30 mouse cellular contexts compared by ENCODE assay signal in the genomic region with DNA sequence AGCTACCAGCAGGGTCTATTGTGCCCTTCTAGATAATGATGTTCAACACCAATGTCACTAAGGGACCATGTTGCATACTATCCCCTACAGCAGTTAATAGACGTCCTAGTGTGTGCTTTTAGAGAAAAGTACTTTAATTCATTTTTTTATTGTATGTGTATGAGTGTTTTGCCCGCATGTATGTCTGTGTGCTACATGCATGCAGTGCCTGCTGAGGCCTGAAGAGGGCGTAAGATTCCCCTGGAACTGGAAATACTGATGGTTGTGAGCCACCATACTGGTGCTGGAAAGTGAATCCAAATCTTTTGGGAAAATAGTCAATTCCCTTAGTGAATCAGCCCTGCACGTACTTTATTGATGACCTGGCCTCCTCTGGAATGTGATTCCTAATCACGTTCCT.
DNase-seq lines count a peak whose midpoint lies in the region; ATAC-seq and TF ChIP-seq lines count a peak whose summit lies in the region.
"Had no signal": no experiment of that assay in that cellular context is flagged by ENCODE, and none has a peak within 500 bp of the region (broad histone marks: within the 10 kb centered on the region; RNA-seq: fewer than 3 reads in every experiment).

No protein-coding gene starts in this region.

- TF ChIP-seq POLR2A in MEL (IDR thresholded peaks at IDR 0.05; ENCODE audit: control insufficient read depth in 1 of 2, insufficient read depth in 1 of 2, low read depth in 1 of 2, low read length in 2 of 2, poor library complexity in 1 of 2): no peak

- WGBS in hindbrain, postnatal 0 days: 90% methylated on average over 5 of the region's 5 CpGs
- 85% methylated on average over 5 of the region's 5 CpGs for WGBS in hindbrain, embryonic 16.5 days
- WGBS in liver, postnatal 0 days (ENCODE audit: insufficient replicate concordance): 79% methylated on average over 5 of the region's 5 CpGs
- WGBS in stomach, postnatal 0 days: 83% methylated on average over 5 of the region's 5 CpGs

- H3K9ac ChIP-seq in hindbrain, postnatal 0 days (replicated peaks; ENCODE audit: low read length): no peak overlapping the region
- no peak overlapping the region for H3K9ac ChIP-seq in hindbrain, embryonic 16.5 days (ENCODE audit: low read depth, low read length)
- no peak overlapping the region for H3K9ac ChIP-seq in liver, postnatal 0 days (replicated peaks)
- no peak overlapping the region for H3K9ac ChIP-seq in MEL (ENCODE audit: control insufficient read depth, low read depth, low read length, poor library complexity, severe bottlenecking)
- H3K9ac ChIP-seq in stomach, postnatal 0 days (ENCODE audit: low read length): no peak overlapping the region
- H3K9ac ChIP-seq: embryonic facial prominence, embryonic 13.5 days; forebrain, embryonic 12.5 days; heart, embryonic 15.5 days; hindbrain, embryonic 13.5 days; limb, embryonic 15.5 days; neural tube, embryonic 13.5 days had no signal

- H3K4me3 ChIP-seq in hindbrain, postnatal 0 days (ENCODE audit: low read length): no peak overlapping the region
- H3K4me3 ChIP-seq in hindbrain, embryonic 16.5 days (ENCODE audit: low read length): no peak overlapping the region
- no peak overlapping the region for H3K4me3 ChIP-seq in liver, postnatal 0 days (ENCODE audit: low read depth, low read length)
- no peak overlapping the region for H3K4me3 ChIP-seq in MEL (ENCODE audit: control insufficient read depth in 1 of 2, insufficient read depth in 1 of 2, low read depth in 2 of 2, low read length in 2 of 2)
- H3K4me3 ChIP-seq in stomach, postnatal 0 days (ENCODE audit: low read depth, low read length): no peak overlapping the region
- H3K4me3 ChIP-seq: embryonic facial prominence, embryonic 13.5 days; erythroblast, embryonic 14.5 days; forebrain, embryonic 12.5 days; heart, embryonic 15.5 days; hindbrain, embryonic 13.5 days; limb, embryonic 15.5 days; myocyte; neural tube, embryonic 13.5 days had no signal

- TF ChIP-seq EP300 in liver, postnatal 0 days (IDR thresholded peaks at IDR 0.05; ENCODE audit: low read depth): no peak
- TF ChIP-seq EP300 in MEL (IDR thresholded peaks at IDR 0.05; ENCODE audit: low read depth in 1 of 2, low read length in 2 of 2): no peak
- TF ChIP-seq EP300 in stomach, postnatal 0 days (optimal IDR thresholded peaks at IDR 0.05): no peak

- no peak for DNase-seq in hindbrain, postnatal 0 days (ENCODE audit: low spot score)
- DNase-seq in liver, postnatal 0 days: no peak
- DNase-seq in liver (no peak), MEL (ENCODE audit: low read depth, low spot score) (no peak)
- DNase-seq in stomach, postnatal 0 days (ENCODE audit: low spot score): no peak
- no peak for DNase-seq in right cerebral cortex, postnatal 14 days
- DNase-seq: cerebellum, adult 18-20 months; cerebellum, postnatal 25 days; embryo, embryonic 11 days; gastrocnemius, postnatal 36 days; heart, postnatal 36 days; kidney, postnatal 36 days; layer of hippocampus, adult 9-11 months; left cerebral cortex, postnatal 4 days; lung, adult 18-20 months; lung, postnatal 36 days; retina, postnatal 1 day; thymus, adult 18-20 months; thymus, postnatal 4 days had no signal

- no peaks in the 10 kb centered on the region for H3K27me3 ChIP-seq in hindbrain, postnatal 0 days (ENCODE audit: insufficient read depth, low read length)
- H3K27me3 ChIP-seq in hindbrain, embryonic 16.5 days (replicated peaks; ENCODE audit: control insufficient read depth, insufficient read depth, low read length): no peaks in the 10 kb centered on the region
- H3K27me3 ChIP-seq in liver, postnatal 0 days (ENCODE audit: insufficient read depth, low read length): no peaks in the 10 kb centered on the region
- no peaks in the 10 kb centered on the region for H3K27me3 ChIP-seq in MEL (ENCODE audit: control insufficient read depth in 1 of 2, insufficient read depth in 2 of 2, low read length in 2 of 2)
- no peaks in the 10 kb centered on the region for H3K27me3 ChIP-seq in stomach, postnatal 0 days (ENCODE audit: control insufficient read depth, insufficient read depth, low read length)
- H3K27me3 ChIP-seq: embryonic facial prominence, embryonic 13.5 days; forebrain, embryonic 12.5 days; heart, embryonic 15.5 days; hindbrain, embryonic 13.5 days; limb, embryonic 15.5 days; neural tube, embryonic 13.5 days had no signal

- no peaks in the 10 kb centered on the region for H3K4me1 ChIP-seq in hindbrain, postnatal 0 days (ENCODE audit: insufficient read depth, low read length)
- no peaks in the 10 kb centered on the region for H3K4me1 ChIP-seq in hindbrain, embryonic 16.5 days (ENCODE audit: control insufficient read depth, insufficient read depth, low read depth, low read length)
- H3K4me1 ChIP-seq in liver, postnatal 0 days (ENCODE audit: insufficient read depth): 0 out of 2 replicates have a peak, but pooled peaks cover 2% of the 10 kb centered on the region
- H3K4me1 ChIP-seq in MEL (ENCODE audit: control insufficient read depth in 1 of 2, insufficient read depth in 2 of 2, low read length in 2 of 2): peaks cover 0 to 22% of the 10 kb centered on the region in 2 experiments; a peak in 3 of 4 replicates
- no peaks in the 10 kb centered on the region for H3K4me1 ChIP-seq in stomach, postnatal 0 days (replicated peaks; ENCODE audit: control insufficient read depth, insufficient read depth)
- H3K4me1 ChIP-seq: embryonic facial prominence, embryonic 13.5 days; forebrain, embryonic 12.5 days; heart, embryonic 15.5 days; limb, embryonic 15.5 days; neural tube, embryonic 13.5 days had no signal

- no peaks in the 10 kb centered on the region for H3K36me3 ChIP-seq in hindbrain, postnatal 0 days (ENCODE audit: insufficient read depth, low read length)
- no peaks in the 10 kb centered on the region for H3K36me3 ChIP-seq in hindbrain, embryonic 16.5 days (ENCODE audit: control insufficient read depth, insufficient read depth, low read length)
- H3K36me3 ChIP-seq in liver, postnatal 0 days (replicated peaks; ENCODE audit: insufficient read depth, low read length): no peaks in the 10 kb centered on the region
- H3K36me3 ChIP-seq in MEL (ENCODE audit: control insufficient read depth in 1 of 2, insufficient read depth in 2 of 2, low read length in 2 of 2): peaks cover 0 to 22% of the 10 kb centered on the region in 2 experiments; a peak in 2 of 4 replicates
- no peaks in the 10 kb centered on the region for H3K36me3 ChIP-seq in stomach, postnatal 0 days (ENCODE audit: control insufficient read depth, insufficient read depth, low read length)
- H3K36me3 ChIP-seq: embryonic facial prominence, embryonic 13.5 days; forebrain, embryonic 12.5 days; G1E; heart, embryonic 15.5 days; hindbrain, embryonic 13.5 days; limb, embryonic 15.5 days; neural tube, embryonic 13.5 days had no signal

- H3K27ac ChIP-seq in hindbrain, postnatal 0 days: no peak overlapping the region
- H3K27ac ChIP-seq in hindbrain, embryonic 16.5 days (ENCODE audit: low read depth, low read length): no peak overlapping the region
- H3K27ac ChIP-seq in liver, postnatal 0 days (ENCODE audit: low read depth): no peak overlapping the region
- H3K27ac ChIP-seq in MEL (ENCODE audit: control insufficient read depth, low read depth, low read length): no peak overlapping the region
- no peak overlapping the region for H3K27ac ChIP-seq in stomach, postnatal 0 days (replicated peaks)
- H3K27ac ChIP-seq: embryonic facial prominence, embryonic 13.5 days; forebrain, embryonic 12.5 days; heart, embryonic 15.5 days; hindbrain, embryonic 13.5 days; limb, embryonic 15.5 days; neural tube, embryonic 13.5 days had no signal

- TF ChIP-seq RAD21 in MEL (IDR thresholded peaks at IDR 0.05; ENCODE audit: low read depth, low read length): peak; percentile 32

- TF ChIP-seq CTCF in hindbrain, postnatal 0 days (IDR thresholded peaks at IDR 0.05; ENCODE audit: low read depth): 0 out of 2 replicates have a peak, but pooled peaks have one; percentile 20
- peak; percentile 29 for TF ChIP-seq CTCF in liver, postnatal 0 days (IDR thresholded peaks at IDR 0.05; ENCODE audit: low read depth)
- peak; percentile 42 to 53 (median 43) for TF ChIP-seq CTCF in MEL (IDR thresholded peaks at IDR 0.05 in 2 of 3, conservative IDR thresholded peaks at IDR 0.05 in 1 of 3; ENCODE audit: control insufficient read depth in 1 of 3, insufficient read depth in 1 of 3, low read depth in 2 of 3, low read length in 3 of 3, poor library complexity in 1 of 3, severe bottlenecking in 1 of 3)
- peak; percentile 19; the same call in 1 of the 2 replicates for TF ChIP-seq CTCF in stomach, postnatal 0 days (IDR thresholded peaks at IDR 0.05; ENCODE audit: low read depth)

- no peak for ATAC-seq in hindbrain, postnatal 0 days
- ATAC-seq in hindbrain, embryonic 16.5 days: no peak
- no peak for ATAC-seq in liver, postnatal 0 days
- ATAC-seq in stomach, postnatal 0 days (ENCODE audit: low FRiP score, low TSS enrichment): no peak
- ATAC-seq: midbrain, embryonic 16.5 days had no signal

- H3K9me3 ChIP-seq in hindbrain, postnatal 0 days (ENCODE audit: low read length): no peaks in the 10 kb centered on the region
- no peaks in the 10 kb centered on the region for H3K9me3 ChIP-seq in hindbrain, embryonic 16.5 days (ENCODE audit: control insufficient read depth, low read length)
- no peaks in the 10 kb centered on the region for H3K9me3 ChIP-seq in liver, postnatal 0 days (ENCODE audit: low read length)
- H3K9me3 ChIP-seq in MEL (replicated peaks; ENCODE audit: insufficient read depth, low read length): no peaks in the 10 kb centered on the region
- H3K9me3 ChIP-seq in stomach, postnatal 0 days (ENCODE audit: control insufficient read depth, low read length): no peaks in the 10 kb centered on the region
- H3K9me3 ChIP-seq: embryonic facial prominence, embryonic 13.5 days; forebrain, embryonic 12.5 days; G1E; heart, embryonic 15.5 days; hindbrain, embryonic 13.5 days; limb, embryonic 15.5 days; neural tube, embryonic 13.5 days had no signal

- H3K4me2 ChIP-seq in hindbrain, postnatal 0 days (ENCODE audit: low read depth, low read length): no peak overlapping the region
- no peak overlapping the region for H3K4me2 ChIP-seq in hindbrain, embryonic 16.5 days (ENCODE audit: low read length)
- H3K4me2 ChIP-seq in liver, postnatal 0 days (ENCODE audit: low read depth, low read length): no peak overlapping the region
- H3K4me2 ChIP-seq in stomach, postnatal 0 days (replicated peaks; ENCODE audit: low read depth): no peak overlapping the region
- H3K4me2 ChIP-seq: embryonic facial prominence, embryonic 13.5 days; forebrain, embryonic 12.5 days; heart, embryonic 15.5 days; hindbrain, embryonic 13.5 days; limb, embryonic 15.5 days; neural tube, embryonic 13.5 days had no signal

- H3K79me2 ChIP-seq in MEL (ENCODE audit: control insufficient read depth, insufficient read depth, low read length, poor library complexity): no peaks in the 10 kb centered on the region

TF ChIP-seq in MEL, 35 proteins besides CTCF, POLR2A, EP300 and RAD21 (continues in another document):
- TF ChIP-seq ZNF384 (IDR thresholded peaks at IDR 0.05; ENCODE audit: low read depth, low read length): no peak
- no peak for TF ChIP-seq UBTF (IDR thresholded peaks at IDR 0.05; ENCODE audit: borderline replicate concordance, insufficient read depth, low read depth, low read length)
- peak; percentile 46 for TF ChIP-seq SMC3 (IDR thresholded peaks at IDR 0.05; ENCODE audit: low read depth, low read length)
- peak; percentile 25; the same call in 1 of the 2 replicates for TF ChIP-seq ZC3H11A (IDR thresholded peaks at IDR 0.05; ENCODE audit: low read depth, low read length)
- no peak for TF ChIP-seq MAFK (IDR thresholded peaks at IDR 0.05; ENCODE audit: borderline replicate concordance, low read depth, low read length)
